Mouse (Mus musculus) erythroblast, adult 5-6 weeks (primary cell): ENCODE data around the gene Trim59. TPM values are rescaled to one million over a fixed set of nuclear protein-coding genes. Genes with fewer than 3 reads are reported as not detected.

ENCODE experiments used
- ATAC-seq: replicated peaks from 2 replicates; pipeline ENCODE4 v1.8.0; 2016; ENCODE audit warnings: moderate number of reproducible peaks, mild to moderate bottlenecking, moderate TSS enrichment, inconsistent platforms; ENCODE audit not compliant: poor library complexity, low FRiP score, severe bottlenecking
- total RNA-seq, 2 experiments: library from RNA; stranded (forward) in 1 of 2; stranded (reverse) in 1 of 2; fragments of 150-400 nt in 1 of 2; fragments of 200-764, 138-1000 nt in 1 of 2; gene quantifications; 2 replicates each; pipeline versions ENCODE4 v1.2.3 to v1.2.4; 2015 to 2017; ENCODE audit warnings: low replicate concordance in 2 of 2

Trim59 gene
- total RNA-seq, 2 experiments from 2014 or later = 264 to 394 TPM

DNA sequence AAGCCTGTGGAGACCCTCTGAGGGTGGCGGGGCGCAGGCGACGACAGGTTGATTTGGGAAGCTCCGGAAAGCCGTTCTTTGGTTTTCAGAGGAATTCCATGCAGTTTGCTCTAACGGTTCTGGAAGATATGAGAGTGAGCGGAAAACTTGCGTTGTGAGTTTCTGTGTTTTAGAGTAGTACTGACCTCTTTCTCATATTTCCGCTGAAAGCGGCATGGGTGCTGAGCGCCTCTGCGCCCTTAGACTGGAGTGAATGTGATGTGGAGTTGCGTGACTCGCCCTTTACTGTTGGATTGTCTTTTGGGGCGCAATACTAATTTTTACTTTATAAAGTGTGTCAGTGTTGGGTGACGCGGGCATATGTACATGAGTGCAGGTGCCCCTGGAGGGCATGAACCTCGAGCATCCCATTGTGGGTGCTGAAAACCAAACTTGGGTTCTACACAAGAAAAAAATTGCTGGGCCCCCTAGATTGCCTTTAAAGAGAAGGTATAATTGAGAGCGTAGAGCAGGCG is 38.3 kb downstream of the Trim59 start:
- 0 out of 2 replicates have a peak, but pooled peaks have one; percentile 5 for ATAC-seq

GRCm38 (mm10) chr3:69005338-69006245 is 39.0 kb downstream of the Trim59 start:
- ATAC-seq = peak; percentile 61

- ATAC-seq = peak; percentile 85
Measured at GRCm38 (mm10) chr3:69004437-69005337, 39.9 kb downstream of the Trim59 start, which contains the start of the genes Ift80 and Smc4. TSS of gene Ift80 (minus strand) at chr3:69004570. TSS of gene Smc4 (plus strand) at chr3:69004738.

DNA sequence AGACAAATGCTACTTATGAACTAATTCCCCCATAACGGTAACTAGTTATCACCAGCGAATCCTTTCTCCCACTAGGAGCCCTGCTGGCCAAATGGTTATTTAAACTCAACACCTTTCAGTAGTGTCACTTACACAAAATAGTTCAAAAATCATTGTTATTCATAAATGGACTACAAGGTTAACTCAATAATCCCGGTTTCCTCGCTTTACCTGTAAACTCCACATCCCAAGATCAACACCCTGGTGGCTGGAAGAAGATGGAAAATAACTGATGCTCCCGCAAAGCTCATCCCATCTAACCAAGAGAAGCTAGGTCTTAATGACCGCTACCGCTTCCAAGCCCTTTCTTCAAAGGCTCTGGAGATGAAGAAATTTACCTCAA is 40.5 kb downstream of the Trim59 start:
- ATAC-seq = peak; percentile 29

- no peak for ATAC-seq
Measured at GRCm38 (mm10) chr3:69002781-69003180, 41.8 kb downstream of the Trim59 start.

DNA sequence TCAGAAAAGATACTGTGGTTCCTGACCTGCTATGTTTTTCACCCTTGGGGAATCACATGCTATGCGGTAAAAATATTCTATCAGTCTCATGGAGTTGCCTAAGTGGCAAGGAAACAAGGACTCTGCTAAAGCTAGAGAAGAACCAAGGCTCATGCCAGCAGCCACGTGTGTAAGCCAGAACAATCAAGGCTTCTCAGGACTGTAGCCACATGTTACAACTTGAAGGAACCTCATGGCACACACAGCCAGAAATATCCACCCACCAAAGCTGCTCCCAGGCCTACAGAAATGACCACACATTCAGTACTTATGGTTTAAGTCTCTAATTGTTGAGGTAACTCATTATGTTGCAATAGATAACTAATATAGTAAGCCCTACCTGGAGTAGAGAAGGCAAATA is 58.0 kb downstream of the Trim59 start:
- ATAC-seq = no peak

Other genes with a start within 250 kb of the Trim59 start
- 0.63 and 0.96 TPM in 2 replicates for gene 1110032F04Rik, start 175.2 kb downstream of the Trim59 start, total RNA-seq (2015; ENCODE audit: low replicate concordance)
- gene 1110032F04Rik, start 175.2 kb downstream of the Trim59 start, total RNA-seq (2017; ENCODE audit: low replicate concordance) = 0.70 TPM in 1 of 2 replicates, not detected in the other
- 45.6 and 50.7 TPM in 2 replicates for gene Ift80, start 40.2 kb downstream of the Trim59 start, total RNA-seq (2015; ENCODE audit: low replicate concordance)
- 73.9 and 79.5 TPM in 2 replicates for gene Ift80, start 40.2 kb downstream of the Trim59 start, total RNA-seq (2017; ENCODE audit: low replicate concordance)
- 162 and 171 TPM in 2 replicates for gene Smc4, start 40.0 kb downstream of the Trim59 start, total RNA-seq (2015; ENCODE audit: low replicate concordance)
- 317 and 358 TPM in 2 replicates for gene Smc4, start 40.0 kb downstream of the Trim59 start, total RNA-seq (2017; ENCODE audit: low replicate concordance)
- gene Kpna4, start 82.4 kb upstream of the Trim59 start, total RNA-seq (2015; ENCODE audit: low replicate concordance) = 18.0 and 21.3 TPM in 2 replicates
- 26.9 and 29.1 TPM in 2 replicates for gene Kpna4, start 82.4 kb upstream of the Trim59 start, total RNA-seq (2017; ENCODE audit: low replicate concordance)
- gene Arl14, start 177.7 kb upstream of the Trim59 start, total RNA-seq (2015; ENCODE audit: low replicate concordance) = not detected in 2 replicates
- not detected in 2 replicates for gene Arl14, start 177.7 kb upstream of the Trim59 start, total RNA-seq (2017; ENCODE audit: low replicate concordance)